Mouse (Mus musculus) induced T-regulatory cell, adult 2 months (primary cell): ENCODE measurements around the gene Gm21739.
"Not testable (repeated sequence)": the region's sequence is repeated elsewhere in the genome, so short reads cannot be mapped to it uniquely, and the experiment has no call there.

Experiments used
- DNase-seq: peaks from one replicate; pipeline ENCODE4 v3.0.0-alpha.2; 2012; ENCODE audit warnings: low read depth

Gm21739 gene

DNA sequence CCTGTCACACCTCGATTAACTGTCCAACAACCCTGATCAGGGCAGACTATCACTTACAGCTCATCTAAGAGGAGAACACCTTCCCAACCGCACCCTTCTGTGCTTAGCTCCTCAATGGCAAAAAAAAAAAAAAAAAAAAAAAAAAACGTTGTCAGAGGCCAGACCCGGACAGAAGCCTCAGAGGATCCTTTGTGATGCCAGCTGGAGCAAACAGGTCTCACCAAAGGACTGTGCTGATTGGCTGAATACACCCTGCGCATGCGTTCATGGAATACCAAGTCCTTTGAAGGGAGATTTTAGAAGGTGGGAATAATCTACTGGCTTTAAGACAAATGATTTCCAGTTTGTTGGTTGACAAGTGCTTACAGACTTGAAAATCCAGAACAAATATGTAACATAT is at the start of gene Gm21739:
Gm21739 (minus strand) TSS at position 101 of the 400 bp plus-strand sequence.
- DNase-seq, result not testable (repeated sequence)
